Mouse (Mus musculus) heart, adult 2 months (tissue): ENCODE results near the gene Samd4b. TPM values are rescaled to one million over a fixed set of nuclear protein-coding genes. Genes with fewer than 3 reads are reported as not detected.

Experiments used
- DNase-seq, 2 experiments: peaks; one replicate each; pipeline ENCODE4 v3.0.0; 2021
- H3K27ac ChIP-seq: fragments of 200-600 bp; 2 replicates; pipeline ENCODE4 v1.8.1; 2022
- H3K27me3 ChIP-seq: fragments of 200-500 bp; 2 replicates; pipeline ENCODE4 v1.6.1; 2012; ENCODE audit warnings: mild to moderate bottlenecking, low read length, inconsistent platforms, mixed read lengths; ENCODE audit not compliant: control insufficient read depth, insufficient read depth
- H3K36me3 ChIP-seq: fragments of 200-500 bp; 2 replicates; pipeline ENCODE4 v1.6.1; 2012; ENCODE audit warnings: low read length, inconsistent platforms; ENCODE audit not compliant: control insufficient read depth, insufficient read depth
- H3K4me1 ChIP-seq: fragments of 200-500 bp; 2 replicates; pipeline ENCODE4 v1.6.1; 2011; ENCODE audit warnings: low read length; ENCODE audit not compliant: control insufficient read depth, insufficient read depth
- H3K4me3 ChIP-seq: fragments of 200-600 bp; 2 replicates; pipeline ENCODE4 v1.8.1; 2022
- H3K79me2 ChIP-seq: fragments of 200-500 bp; replicated peaks from 2 replicates; pipeline ENCODE4 v1.6.1; 2012; ENCODE audit warnings: mild to moderate bottlenecking, inconsistent platforms, low read length, moderate library complexity, mixed read lengths; ENCODE audit not compliant: control insufficient read depth, insufficient read depth
- H3K9ac ChIP-seq: fragments of 200-500 bp; 2 replicates; pipeline ENCODE4 v1.6.1; 2012; ENCODE audit warnings: low read depth, mild to moderate bottlenecking, control low read depth, inconsistent platforms, low read length, mixed read lengths
- CTCF ChIP-seq: fragments of 200-600 bp; IDR thresholded peaks from 2 replicates; pipeline ENCODE4 v1.8.1; 2022; ENCODE audit warnings: antibody characterized with exemption, mild to moderate bottlenecking, moderate library complexity
- EP300 ChIP-seq: fragments of 200-500 bp; IDR thresholded peaks from 2 replicates; pipeline ENCODE4 v1.6.1; 2011; ENCODE audit warnings: low read depth, low read length, control low read depth; ENCODE audit not compliant: insufficient read depth
- POLR2A ChIP-seq: fragments of 200-500 bp; IDR thresholded peaks from 2 replicates; pipeline ENCODE4 v1.6.1; 2011; ENCODE audit warnings: mild to moderate bottlenecking, low read depth, low read length, control low read depth; ENCODE audit not compliant: insufficient read depth
- WGBS: fragments of 180-500 bp; shearing (Covaris S2); methylation state at CpG from one replicate; pipeline ENCODE4 v1.1.7; 2018; 5-methylcytosine and 5-hydroxymethylcytosine counted together
- intact Hi-C: fragments of 180-260 bp; cut with DNase I; formaldehyde crosslinking; loops from one replicate; pipeline ENCODE4 v1.15.1; 2025
- polyA plus RNA-seq: library from polyadenylated mRNA; depleted of rRNA; stranded (reverse); fragments of >200 nt; gene quantifications from 2 replicates; pipeline ENCODE4 v1.2.3, GENCODE M21; 2012
- total RNA-seq, 2 experiments: library from RNA; stranded (reverse); gene quantifications; 2 replicates each; pipeline ENCODE4 v1.2.3; 2021

Gene Samd4b
- total and polyA plus RNA-seq, 3 experiments, result 21.9 to 46.1 (median 22.4) TPM

DNA sequence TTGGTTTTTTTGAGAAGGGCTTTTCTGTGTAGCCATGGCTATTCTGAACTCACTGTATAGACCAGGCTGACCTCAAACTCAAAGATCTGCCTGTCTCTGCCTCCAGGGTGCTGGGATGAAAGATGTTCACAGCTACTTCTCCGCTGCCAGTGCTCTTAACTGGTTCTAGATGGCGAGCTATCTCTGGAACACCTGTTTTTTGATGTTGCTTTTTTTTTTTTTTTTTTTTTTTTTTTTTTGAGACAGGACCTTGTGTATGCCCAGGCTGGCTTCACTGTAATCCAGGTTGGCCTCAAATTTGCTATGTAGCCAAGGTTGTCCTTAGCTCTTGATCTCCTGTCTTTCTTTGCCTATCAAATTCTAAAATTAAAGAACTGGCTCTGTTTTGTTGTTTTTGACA lies 159.2 kb downstream of the Samd4b start:
- no peak for DNase-seq
- intact Hi-C loops, result no loop called here
- TF ChIP-seq POLR2A (no peak), CTCF (no peak), EP300 (no peak)
- Histone ChIP-seq H3K36me3 (peaks cover 11% of the 10 kb centered on the region), H3K27me3 (no peaks in the 10 kb centered on the region), H3K4me1 (no peaks in the 10 kb centered on the region; the same call in none of the 2 replicates), H3K79me2 (peaks cover 2% of the 10 kb centered on the region; the same call in 1 of the 2 replicates), H3K27ac (no peak overlapping the region), H3K9ac (no peak overlapping the region), H3K4me3 (no peak overlapping the region)
- 96% methylated on average over 2 of the region's 2 CpGs for WGBS

DNA sequence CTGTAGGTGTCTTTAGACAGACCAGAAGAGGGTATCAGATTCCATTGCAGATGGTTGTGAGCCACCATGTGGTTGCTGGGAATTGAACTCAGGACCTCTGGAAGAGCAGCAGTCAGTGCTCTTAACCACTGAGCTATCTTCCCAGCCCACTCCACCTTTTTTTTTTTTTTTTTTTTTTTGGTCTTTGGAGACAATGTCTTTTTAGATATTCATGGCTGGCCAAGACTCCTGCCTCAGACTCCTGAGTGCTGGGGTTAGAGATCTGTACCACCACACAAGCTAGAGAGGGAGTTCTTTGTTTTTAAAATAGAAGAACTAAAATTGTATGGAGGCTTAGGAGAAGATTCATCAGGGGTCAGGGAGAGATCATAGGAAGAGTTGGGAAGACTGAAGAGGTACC lies 160.0 kb downstream of the Samd4b start:
- H3K36me3 ChIP-seq, result peaks cover 15% of the 10 kb centered on the region
- H3K27me3 ChIP-seq, result no peaks in the 10 kb centered on the region
- H3K27ac ChIP-seq, result no peak overlapping the region
- no peak overlapping the region for H3K9ac ChIP-seq
- H3K4me3 ChIP-seq, result no peak overlapping the region
- TF ChIP-seq POLR2A, result no peak
- TF ChIP-seq EP300, result no peak
- no peak for TF ChIP-seq CTCF
- H3K4me1 ChIP-seq, result peaks cover 2% of the 10 kb centered on the region
- no peak for DNase-seq
- peaks cover 5% of the 10 kb centered on the region for H3K79me2 ChIP-seq
- intact Hi-C loops, result no loop called here

DNA sequence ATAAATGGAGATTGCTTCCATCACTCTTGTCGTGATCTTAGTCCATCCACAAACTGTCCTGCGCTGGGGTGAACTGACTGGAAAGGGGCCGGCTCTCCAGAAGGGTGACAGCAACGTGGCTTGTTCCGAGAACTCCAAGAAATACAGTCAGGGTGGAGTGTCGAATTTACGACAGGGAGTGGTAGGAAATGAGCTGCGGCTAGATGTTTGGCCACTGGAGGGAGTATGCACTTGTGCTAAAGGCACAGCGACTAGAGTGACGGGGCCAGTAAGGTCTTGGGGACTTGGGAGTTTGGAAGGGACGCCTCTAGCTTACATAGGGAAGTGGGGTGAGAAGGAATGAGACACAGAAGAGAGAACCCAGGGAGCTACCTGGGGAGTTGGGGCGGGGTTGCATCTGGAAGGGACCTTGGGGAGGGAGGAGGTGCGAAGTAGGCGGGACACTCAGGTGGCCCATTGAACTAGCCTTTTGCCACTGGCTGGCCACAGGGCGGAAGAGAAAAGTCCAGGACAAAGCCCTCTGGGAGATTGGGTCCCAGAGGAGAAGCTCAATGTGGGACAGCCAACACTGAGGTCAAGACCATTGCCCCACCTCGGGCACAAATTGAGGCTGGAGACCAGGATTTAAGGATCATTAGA lies 160.9 kb downstream of the Samd4b start, which contains the start of gene Gmfg:
TSS of gene Gmfg (plus strand) at position 516 of the 639 bp plus-strand sequence.
- no peaks in the 10 kb centered on the region for H3K27me3 ChIP-seq
- WGBS, result 4% methylated on average over 16 of the region's 16 CpGs
- peak within 1 kb of the TSS; percentile 78 for H3K27ac ChIP-seq
- peak within 1 kb of the TSS; percentile 66 for H3K4me3 ChIP-seq
- peak within 1 kb of the TSS; percentile 71 for H3K9ac ChIP-seq
- peaks cover 6% of the 10 kb centered on the region for H3K79me2 ChIP-seq
- peaks cover 24% of the 10 kb centered on the region for H3K36me3 ChIP-seq
- intact Hi-C loops, result no loop called here
- peak in 1 of 2 experiments; percentile 87 for DNase-seq
- TF ChIP-seq CTCF, result peak; percentile 51
- TF ChIP-seq POLR2A, result no peak; the same call in none of the 2 replicates
- H3K4me1 ChIP-seq, result peaks cover 2% of the 10 kb centered on the region

DNA sequence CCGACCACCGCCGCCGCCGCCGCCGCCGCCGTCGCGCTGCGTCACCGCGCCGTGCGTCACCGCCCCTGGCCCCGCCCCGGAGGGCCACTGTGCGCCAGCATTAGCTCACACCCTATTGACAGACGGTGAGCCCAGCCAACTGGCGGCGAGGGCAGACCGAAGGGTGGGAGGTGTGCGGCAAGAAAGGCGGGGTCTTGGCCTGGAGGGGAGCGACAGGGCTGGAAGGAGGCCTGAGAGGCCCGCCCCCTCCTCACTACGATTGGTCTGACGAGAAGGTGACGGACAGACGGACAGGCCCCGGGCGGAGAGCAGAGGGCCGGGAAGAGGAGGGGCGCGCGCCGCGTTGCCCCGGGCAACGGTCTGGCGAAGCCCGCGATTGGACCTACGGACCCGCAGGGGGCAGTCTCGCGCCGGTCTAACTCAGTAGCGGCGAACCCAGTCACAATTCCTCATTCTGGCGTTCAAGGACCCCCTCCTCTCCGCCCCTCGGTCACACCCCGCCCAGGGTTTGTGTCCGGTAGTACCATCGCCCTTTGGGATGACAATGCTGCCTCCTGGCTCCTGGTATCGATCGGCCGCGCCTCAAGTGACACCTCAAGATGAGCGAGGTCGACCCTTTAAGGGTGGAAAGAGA lies 161.6 kb downstream of the Samd4b start:
- peaks cover 6% of the 10 kb centered on the region for H3K79me2 ChIP-seq
- under 1% methylated on average over 64 of the region's 64 CpGs for WGBS
- H3K27ac ChIP-seq, result peak overlapping the region; percentile 78
- peaks cover 2% of the 10 kb centered on the region for H3K4me1 ChIP-seq
- intact Hi-C loops, result no loop called here
- TF ChIP-seq CTCF (peak; percentile 78), EP300 (peak; percentile 49), POLR2A (peak; percentile 63)
- peak; percentile 100 for DNase-seq
- peak overlapping the region; percentile 66 for H3K4me3 ChIP-seq
- H3K36me3 ChIP-seq, result peaks cover 31% of the 10 kb centered on the region
- peak overlapping the region; percentile 83 for H3K9ac ChIP-seq
- no peaks in the 10 kb centered on the region for H3K27me3 ChIP-seq

DNA sequence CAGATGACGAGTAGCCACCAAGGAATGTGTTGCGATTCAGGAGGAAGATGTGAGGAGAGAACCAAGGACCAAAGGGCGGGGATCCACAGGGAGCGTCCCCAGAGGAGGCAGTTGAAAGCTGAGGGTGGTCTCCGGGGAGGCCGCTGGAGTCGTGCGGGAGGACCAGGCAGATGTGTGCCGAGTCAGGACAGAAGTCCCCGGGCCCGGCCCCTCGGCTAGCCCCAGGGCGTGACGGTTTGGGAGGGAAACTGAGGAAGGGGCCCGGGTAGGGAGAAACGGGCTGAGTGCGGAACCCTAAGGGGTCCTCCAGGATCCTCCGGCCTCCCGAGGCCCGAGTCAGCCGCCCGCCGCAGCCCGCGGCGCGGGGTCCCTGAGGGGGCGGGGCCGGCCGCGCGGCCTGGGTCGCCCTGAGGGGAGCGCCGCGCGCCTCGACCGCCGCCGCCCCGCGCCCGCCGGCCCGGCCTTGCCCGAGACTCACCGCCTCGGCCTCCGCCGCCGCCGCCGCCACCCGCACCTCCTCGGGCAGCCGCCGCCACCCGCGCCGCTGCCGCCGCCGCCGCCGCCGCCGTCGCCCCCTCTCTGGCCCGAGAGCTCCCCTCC lies 162.2 kb downstream of the Samd4b start:
- Histone ChIP-seq H3K4me1 (peaks cover 3% of the 10 kb centered on the region), H3K36me3 (peaks cover 37% of the 10 kb centered on the region), H3K9ac (peak overlapping the region; percentile 83), H3K27ac (peak overlapping the region; percentile 70), H3K27me3 (no peaks in the 10 kb centered on the region), H3K79me2 (peaks cover 6% of the 10 kb centered on the region), H3K4me3 (peak overlapping the region; percentile 61)
- WGBS, result 8% methylated on average over 68 of the region's 70 CpGs
- DNase-seq, result peak in 1 of 2 experiments; percentile 56
- TF ChIP-seq POLR2A (no peak), CTCF (no peak), EP300 (no peak)
- intact Hi-C loops, result loop anchor here (2.0 kb wide), 1 partner anchor 41 kb away; no protein-coding TSS in a partner anchor

DNA sequence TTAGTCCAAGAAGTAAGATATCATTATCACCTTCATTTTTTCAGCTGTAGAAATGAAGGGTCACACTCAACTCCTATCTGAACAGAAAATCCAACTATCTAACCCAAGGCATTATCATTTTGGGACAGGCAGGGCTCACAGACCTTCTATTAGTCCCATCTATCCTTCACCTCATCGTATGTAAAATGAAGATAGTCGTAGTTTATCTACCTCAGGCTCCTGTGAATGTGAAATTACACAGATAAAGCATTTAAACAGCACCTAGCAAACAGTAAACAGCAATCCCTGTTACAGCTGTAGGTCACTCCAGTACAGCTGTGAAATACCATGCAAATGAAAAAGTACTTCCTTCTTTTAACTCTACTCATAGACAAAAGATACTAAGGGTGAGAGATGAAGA lies 165.7 kb downstream of the Samd4b start:
- peaks cover 5% of the 10 kb centered on the region for H3K4me1 ChIP-seq
- no peak for TF ChIP-seq EP300
- no peak for TF ChIP-seq POLR2A
- no peak for TF ChIP-seq CTCF
- DNase-seq, result no peak
- peaks cover 8% of the 10 kb centered on the region for H3K79me2 ChIP-seq
- no peak overlapping the region for H3K4me3 ChIP-seq
- peaks cover 49% of the 10 kb centered on the region for H3K36me3 ChIP-seq
- no peaks in the 10 kb centered on the region for H3K27me3 ChIP-seq
- intact Hi-C loops, result no loop called here
- peak overlapping the region; percentile 67 for H3K27ac ChIP-seq
- H3K9ac ChIP-seq, result no peak overlapping the region
- WGBS, result 65% methylated on average over 2 of the region's 2 CpGs
